Mouse (Mus musculus) c-Kit-positive CD71-positive TER-119-negative erythroid progenitor cells, embryonic 14.5 days (primary cell): ENCODE measurements around the gene Pla2g2c.

ENCODE experiments used
- DNase-seq: peaks from one replicate; pipeline ENCODE4 v3.0.0-alpha.2; 2013; ENCODE audit warnings: low read depth

Pla2g2c gene

GRCm38 (mm10) chr4:138752603-138753002 is 28.0 kb downstream of the Pla2g2c start:
- no peak for DNase-seq

GRCm38 (mm10) chr4:138753608-138754007 is 29.0 kb downstream of the Pla2g2c start:
- DNase-seq, result no peak

GRCm38 (mm10) chr4:138754432-138754831 is 29.8 kb downstream of the Pla2g2c start:
- DNase-seq, result no peak

- DNase-seq, result no peak
Measured at GRCm38 (mm10) chr4:138755439-138755838, 30.8 kb downstream of the Pla2g2c start.

- no peak for DNase-seq
Measured at GRCm38 (mm10) chr4:138755983-138756382, 31.4 kb downstream of the Pla2g2c start.

GRCm38 (mm10) chr4:138757416-138757815 is 32.8 kb downstream of the Pla2g2c start, which contains the start of gene Pla2g2f:
Gene Pla2g2f, minus strand, starts transcription at chr4:138757626.
- DNase-seq, result no peak

- no peak for DNase-seq
Measured at GRCm38 (mm10) chr4:138762266-138762665, 37.7 kb downstream of the Pla2g2c start.

- DNase-seq, result no peak
Measured at GRCm38 (mm10) chr4:138771970-138772369, 47.4 kb downstream of the Pla2g2c start.

- no peak for DNase-seq
Measured at GRCm38 (mm10) chr4:138772386-138772785, 47.8 kb downstream of the Pla2g2c start.

GRCm38 (mm10) chr4:138775435-138775834 is 50.8 kb downstream of the Pla2g2c start, which contains the start of gene Pla2g2d:
Gene Pla2g2d, plus strand, starts transcription at chr4:138775735.
- DNase-seq, result no peak

GRCm38 (mm10) chr4:138777417-138778407 is 53.1 kb downstream of the Pla2g2c start:
- no peak for DNase-seq

GRCm38 (mm10) chr4:138780300-138780699 is 55.7 kb downstream of the Pla2g2c start:
- no peak for DNase-seq

GRCm38 (mm10) chr4:138782098-138782497 is 57.5 kb downstream of the Pla2g2c start:
- no peak for DNase-seq

GRCm38 (mm10) chr4:138785721-138786120 is 61.1 kb downstream of the Pla2g2c start:
- DNase-seq, result no peak

- no peak for DNase-seq
Measured at GRCm38 (mm10) chr4:138786141-138786540, 61.5 kb downstream of the Pla2g2c start.

GRCm38 (mm10) chr4:138788381-138788780 is 63.8 kb downstream of the Pla2g2c start:
- no peak for DNase-seq

GRCm38 (mm10) chr4:138791452-138791851 is 66.9 kb downstream of the Pla2g2c start:
- DNase-seq, result no peak

GRCm38 (mm10) chr4:138792599-138792998 is 68.0 kb downstream of the Pla2g2c start:
- DNase-seq, result no peak

GRCm38 (mm10) chr4:138793276-138793675 is 68.7 kb downstream of the Pla2g2c start:
- no peak for DNase-seq

- DNase-seq, result no peak
Measured at GRCm38 (mm10) chr4:138794344-138794743, 69.8 kb downstream of the Pla2g2c start.
